Mouse (Mus musculus) T-helper 2 cell (primary cell): ENCODE data around the gene Jdp2.

Experiments used
- in situ Hi-C: fragments of 300-600 bp; cut with MboI, MseI; formaldehyde crosslinking; loops from one replicate; pipeline ENCODE4 v1.15.1; 2025; ENCODE audit warnings: high pct_unique_total_duplicates

The Jdp2 gene

GRCm38 (mm10) chr12:85637932-85638331, 39.1 kb downstream of the Jdp2 start:
- in situ Hi-C loops: no loop called here

- in situ Hi-C loops: no loop called here
Measured at GRCm38 (mm10) chr12:85638541-85639325, 39.9 kb downstream of the Jdp2 start.

- in situ Hi-C loops: no loop called here
Measured at GRCm38 (mm10) chr12:85639326-85640008, 40.6 kb downstream of the Jdp2 start.

GRCm38 (mm10) chr12:85640852-85641563, 42.2 kb downstream of the Jdp2 start:
- in situ Hi-C loops: no loop called here

GRCm38 (mm10) chr12:85641564-85641931, 42.7 kb downstream of the Jdp2 start:
- in situ Hi-C loops: no loop called here

- in situ Hi-C loops: no loop called here
Measured at GRCm38 (mm10) chr12:85643735-85644134, 44.9 kb downstream of the Jdp2 start.

- in situ Hi-C loops: no loop called here
Measured at GRCm38 (mm10) chr12:85645664-85646063, 46.8 kb downstream of the Jdp2 start.

GRCm38 (mm10) chr12:85647346-85647745, 48.5 kb downstream of the Jdp2 start:
- in situ Hi-C loops: no loop called here

GRCm38 (mm10) chr12:85647955-85648354, 49.1 kb downstream of the Jdp2 start:
- in situ Hi-C loops: no loop called here

GRCm38 (mm10) chr12:85659319-85659718, 60.5 kb downstream of the Jdp2 start:
- in situ Hi-C loops: loop anchor here (5.0 kb wide), 1 partner anchor 137 kb away; no protein-coding TSS in a partner anchor

- in situ Hi-C loops: loop anchor here (10.0 kb wide), 1 partner anchor 296 kb away; no protein-coding TSS in a partner anchor
Measured at GRCm38 (mm10) chr12:85660855-85661254, 62.0 kb downstream of the Jdp2 start.

- in situ Hi-C loops: loop anchor here (10.0 kb wide), 1 partner anchor 297 kb away; no protein-coding TSS in a partner anchor
Measured at GRCm38 (mm10) chr12:85662232-85662631, 63.4 kb downstream of the Jdp2 start.

- in situ Hi-C loops: loop anchor here (10.0 kb wide), 1 partner anchor 298 kb away; no protein-coding TSS in a partner anchor
Measured at GRCm38 (mm10) chr12:85662896-85663295, 64.1 kb downstream of the Jdp2 start.

GRCm38 (mm10) chr12:85666112-85666511, 67.3 kb downstream of the Jdp2 start:
- in situ Hi-C loops: loop anchor here (10.0 kb wide), 1 partner anchor 301 kb away; no protein-coding TSS in a partner anchor

- in situ Hi-C loops: loop anchor here (10.0 kb wide), 1 partner anchor 302 kb away; no protein-coding TSS in a partner anchor
Measured at GRCm38 (mm10) chr12:85667071-85667470, 68.2 kb downstream of the Jdp2 start.

- in situ Hi-C loops: loop anchor here (10.0 kb wide), 1 partner anchor 304 kb away; no protein-coding TSS in a partner anchor
Measured at GRCm38 (mm10) chr12:85668696-85669095, 69.9 kb downstream of the Jdp2 start.

GRCm38 (mm10) chr12:85670080-85670479, 71.3 kb downstream of the Jdp2 start:
- in situ Hi-C loops: no loop called here

- in situ Hi-C loops: no loop called here
Measured at GRCm38 (mm10) chr12:85673914-85674313, 75.1 kb downstream of the Jdp2 start.

- in situ Hi-C loops: no loop called here
Measured at GRCm38 (mm10) chr12:85679117-85679516, 80.3 kb downstream of the Jdp2 start.

GRCm38 (mm10) chr12:85679808-85680207, 81.0 kb downstream of the Jdp2 start:
- in situ Hi-C loops: loop anchor here (10.0 kb wide), 1 partner anchor 135 kb away; no protein-coding TSS in a partner anchor

- in situ Hi-C loops: loop anchor here (10.0 kb wide), 1 partner anchor 132 kb away; no protein-coding TSS in a partner anchor
Measured at GRCm38 (mm10) chr12:85682328-85682727, 83.5 kb downstream of the Jdp2 start.
